Mouse (Mus musculus) midbrain, embryonic 13.5 days (tissue): ENCODE results near the gene Aldh9a1. TPM values are rescaled to one million over a fixed set of nuclear protein-coding genes. Genes with fewer than 3 reads are reported as not detected.

Source experiments
- ATAC-seq: fragments of 200-750 bp; cut with Nextera tagmentation; 2 replicates; pipeline ENCODE4 v1.8.0; 2017; ENCODE audit warnings: mild to moderate bottlenecking, moderate TSS enrichment, moderate library complexity
- H3K27ac ChIP-seq: fragments of 300-500 bp; sonication (generic); 2 replicates; pipeline ENCODE4 v1.5.1; 2015; ENCODE audit warnings: inconsistent platforms, mild to moderate bottlenecking, moderate library complexity
- H3K27me3 ChIP-seq: fragments of 300-500 bp; sonication (generic); 2 replicates; pipeline ENCODE4 v1.6.1; 2015; ENCODE audit warnings: mild to moderate bottlenecking, inconsistent platforms
- H3K36me3 ChIP-seq: fragments of 300-500 bp; sonication (generic); 2 replicates; pipeline ENCODE4 v1.6.1; 2015; ENCODE audit warnings: mild to moderate bottlenecking, inconsistent platforms
- H3K4me1 ChIP-seq: fragments of 300-500 bp; sonication (generic); replicated peaks from 2 replicates; pipeline ENCODE4 v1.6.1; 2015; ENCODE audit warnings: inconsistent platforms
- H3K4me2 ChIP-seq: fragments of 300-500 bp; sonication (generic); replicated peaks from 2 replicates; pipeline ENCODE4 v1.6.1; 2015; ENCODE audit warnings: moderate library complexity, mild to moderate bottlenecking, inconsistent platforms
- H3K4me3 ChIP-seq: fragments of 300-500 bp; sonication (generic); replicated peaks from 2 replicates; pipeline ENCODE4 v1.5.1; 2015; ENCODE audit warnings: mild to moderate bottlenecking, inconsistent platforms
- H3K9ac ChIP-seq: fragments of 300-500 bp; sonication (generic); replicated peaks from 2 replicates; pipeline ENCODE4 v1.6.1; 2015; ENCODE audit warnings: mild to moderate bottlenecking, inconsistent platforms
- H3K9me3 ChIP-seq: fragments of 300-500 bp; sonication (generic); 2 replicates; pipeline ENCODE4 v1.6.1; 2016; ENCODE audit warnings: mild to moderate bottlenecking, inconsistent platforms
- WGBS: fragments of 180-500 bp; shearing (Covaris S2); methylation state at CpG from one replicate; pipeline ENCODE4 v1.1.7; 2015; 5-methylcytosine and 5-hydroxymethylcytosine counted together
- polyA plus RNA-seq: library from polyadenylated mRNA; unstranded; fragments of >200 nt; fragmentation: Nextera tagmentation; extraction: Ambion mirVana; gene quantifications from 2 replicates; pipeline ENCODE4 v1.2.1, GENCODE M21; 2015

The Aldh9a1 gene
- polyA plus RNA-seq, 1 experiment from 2014 or later: 28.1 TPM

GRCm38 (mm10) chr1:167358731-167359130 lies 8.9 kb downstream of the Aldh9a1 start:
- Histone ChIP-seq H3K4me1 (no peaks in the 10 kb centered on the region), H3K4me3 (no peak overlapping the region), H3K36me3 (peaks cover 44% of the 10 kb centered on the region), H3K9ac (no peak overlapping the region), H3K9me3 (no peaks in the 10 kb centered on the region), H3K4me2 (no peak overlapping the region), H3K27ac (no peak overlapping the region), H3K27me3 (no peaks in the 10 kb centered on the region)
- 84% methylated on average over 9 of the region's 9 CpGs for WGBS
- ATAC-seq: no peak

DNA sequence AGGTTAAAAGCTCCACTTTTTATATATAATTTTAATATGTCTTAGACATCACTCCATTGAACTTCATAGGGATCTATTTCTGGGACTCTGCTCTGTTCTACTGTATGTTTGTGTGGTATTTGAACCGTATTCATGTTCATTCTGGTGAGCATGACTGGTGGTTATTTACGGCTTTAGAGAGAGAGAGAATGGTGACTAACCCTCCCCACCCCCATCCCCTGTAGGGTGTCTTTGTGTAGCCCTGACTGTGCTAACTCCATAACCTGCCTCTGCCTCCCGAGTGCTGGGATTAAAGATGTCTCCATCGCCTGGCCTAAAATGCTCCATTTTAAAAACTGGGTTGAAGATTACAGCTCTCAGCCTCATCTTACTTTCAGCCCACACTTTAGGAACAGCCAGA lies 10.5 kb downstream of the Aldh9a1 start:
- Histone ChIP-seq H3K4me3 (no peak overlapping the region), H3K27ac (no peak overlapping the region), H3K27me3 (no peaks in the 10 kb centered on the region), H3K36me3 (peaks cover 35% of the 10 kb centered on the region), H3K9me3 (no peaks in the 10 kb centered on the region), H3K9ac (no peak overlapping the region), H3K4me2 (no peak overlapping the region), H3K4me1 (no peaks in the 10 kb centered on the region)
- WGBS: 47% methylated on average over 4 of the region's 4 CpGs
- ATAC-seq: no peak

DNA sequence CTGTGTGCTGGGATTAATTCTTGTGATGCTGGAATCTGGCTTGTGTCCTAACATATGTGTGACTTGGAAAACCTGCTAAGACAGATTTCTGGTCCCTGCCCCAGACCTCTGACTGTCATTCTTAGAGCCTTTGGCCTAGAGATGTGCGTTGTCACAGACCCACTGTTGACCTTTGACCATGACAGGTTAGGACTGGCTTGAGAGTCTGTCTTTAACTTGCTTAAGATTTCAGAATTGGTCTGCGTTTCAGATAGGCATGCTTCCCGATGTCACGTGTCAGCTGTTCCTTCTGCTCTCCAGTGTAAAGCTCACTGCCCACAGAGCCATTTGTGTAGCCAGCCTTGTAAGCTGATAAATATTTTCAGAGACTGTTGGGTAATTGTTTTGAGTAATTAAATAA lies 13.0 kb downstream of the Aldh9a1 start:
- H3K27me3 ChIP-seq: no peaks in the 10 kb centered on the region
- H3K9me3 ChIP-seq: no peaks in the 10 kb centered on the region
- WGBS: 83% methylated on average over 4 of the region's 4 CpGs
- no peak overlapping the region for H3K4me3 ChIP-seq
- H3K27ac ChIP-seq: no peak overlapping the region
- H3K4me2 ChIP-seq: no peak overlapping the region
- H3K4me1 ChIP-seq: no peaks in the 10 kb centered on the region
- ATAC-seq: no peak
- no peak overlapping the region for H3K9ac ChIP-seq
- H3K36me3 ChIP-seq: peaks cover 32% of the 10 kb centered on the region

DNA sequence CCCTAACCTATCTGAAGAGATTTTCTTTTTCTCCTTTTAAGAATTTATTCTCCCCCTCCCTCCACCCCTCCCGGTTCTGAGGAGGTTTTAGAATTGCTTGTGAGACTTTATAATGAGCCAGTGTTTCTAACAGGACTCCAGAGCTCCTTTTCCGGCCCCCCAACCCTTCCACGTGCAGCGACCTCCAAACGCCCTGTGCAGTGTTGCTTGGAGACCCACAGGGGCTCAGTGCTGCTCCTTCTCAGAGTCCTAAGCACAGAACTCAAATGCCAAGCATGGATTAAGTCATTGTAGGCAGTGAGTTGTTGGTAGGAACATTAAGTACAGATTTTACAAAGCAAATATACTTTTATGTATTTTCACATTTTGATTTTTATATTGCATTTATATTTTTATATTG lies 13.5 kb downstream of the Aldh9a1 start:
- Histone ChIP-seq H3K27me3 (no peaks in the 10 kb centered on the region), H3K36me3 (peaks cover 34% of the 10 kb centered on the region), H3K4me3 (no peak overlapping the region), H3K4me2 (no peak overlapping the region), H3K9me3 (no peaks in the 10 kb centered on the region), H3K9ac (no peak overlapping the region), H3K27ac (no peak overlapping the region), H3K4me1 (no peaks in the 10 kb centered on the region)
- 57% methylated on average over 5 of the region's 5 CpGs for WGBS
- ATAC-seq: no peak

- Histone ChIP-seq H3K4me3 (no peak overlapping the region), H3K27ac (no peak overlapping the region), H3K36me3 (peaks cover 36% of the 10 kb centered on the region), H3K9me3 (no peaks in the 10 kb centered on the region), H3K9ac (no peak overlapping the region), H3K27me3 (no peaks in the 10 kb centered on the region), H3K4me2 (no peak overlapping the region), H3K4me1 (no peaks in the 10 kb centered on the region)
- WGBS: 88% methylated on average over 7 of the region's 7 CpGs
- no peak for ATAC-seq
These were observed 16.0 kb downstream of the Aldh9a1 start for GRCm38 (mm10) chr1:167365808-167366207.

DNA sequence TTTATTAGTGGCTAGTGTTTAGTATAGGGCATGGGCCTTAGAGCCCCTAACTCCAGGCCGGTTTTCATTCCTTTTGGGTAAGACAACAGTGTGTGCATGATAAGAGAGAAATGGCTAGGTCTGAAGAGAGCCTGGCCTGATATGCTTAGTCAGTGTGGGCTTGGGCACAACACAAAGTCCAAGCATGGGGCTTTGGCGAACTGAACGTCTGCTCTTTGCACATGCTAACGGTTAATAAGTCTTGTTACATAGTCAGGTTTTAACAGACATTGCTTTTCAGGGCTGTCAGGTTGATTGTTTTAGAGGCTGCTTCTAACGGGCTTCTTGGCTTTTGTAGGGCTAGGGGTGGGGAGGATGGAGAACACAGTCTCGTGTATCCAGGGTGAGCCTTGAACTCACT lies 16.8 kb downstream of the Aldh9a1 start:
- H3K4me1 ChIP-seq: no peaks in the 10 kb centered on the region
- no peaks in the 10 kb centered on the region for H3K27me3 ChIP-seq
- H3K9me3 ChIP-seq: no peaks in the 10 kb centered on the region
- no peak overlapping the region for H3K4me3 ChIP-seq
- peaks cover 29% of the 10 kb centered on the region for H3K36me3 ChIP-seq
- no peak for ATAC-seq
- H3K9ac ChIP-seq: no peak overlapping the region
- H3K27ac ChIP-seq: no peak overlapping the region
- H3K4me2 ChIP-seq: no peak overlapping the region
- 91% methylated on average over 6 of the region's 6 CpGs for WGBS

GRCm38 (mm10) chr1:167368018-167368417 lies 18.2 kb downstream of the Aldh9a1 start:
- Histone ChIP-seq H3K9ac (no peak overlapping the region), H3K27me3 (no peaks in the 10 kb centered on the region), H3K27ac (no peak overlapping the region), H3K4me1 (no peaks in the 10 kb centered on the region), H3K4me2 (no peak overlapping the region), H3K9me3 (no peaks in the 10 kb centered on the region), H3K4me3 (no peak overlapping the region), H3K36me3 (peaks cover 36% of the 10 kb centered on the region)
- 99% methylated on average over 4 of the region's 4 CpGs for WGBS
- no peak for ATAC-seq

DNA sequence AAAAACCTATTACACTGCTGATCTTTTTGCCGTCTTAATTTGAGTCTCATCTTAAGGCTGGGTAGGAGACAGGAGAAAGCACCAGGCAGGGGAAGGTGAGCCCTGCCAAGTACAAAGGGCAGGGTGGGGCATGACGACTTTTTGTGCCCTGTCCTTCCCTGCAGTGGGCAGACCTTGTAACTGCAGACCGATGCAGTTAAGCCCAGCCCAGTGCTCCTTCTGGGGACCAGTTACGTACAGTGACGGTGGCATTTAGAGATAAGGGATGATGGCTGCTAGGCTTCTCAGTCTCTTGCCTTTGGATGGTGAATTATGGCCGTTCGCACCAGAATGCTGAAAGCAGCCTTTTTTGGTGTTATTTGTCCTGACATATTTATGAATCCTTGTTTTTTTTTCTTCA lies 18.7 kb downstream of the Aldh9a1 start:
- Histone ChIP-seq H3K27me3 (no peaks in the 10 kb centered on the region), H3K9me3 (no peaks in the 10 kb centered on the region), H3K4me3 (no peak overlapping the region), H3K27ac (no peak overlapping the region), H3K36me3 (peaks cover 39% of the 10 kb centered on the region), H3K4me1 (no peaks in the 10 kb centered on the region), H3K9ac (no peak overlapping the region), H3K4me2 (no peak overlapping the region)
- ATAC-seq: no peak
- WGBS: 87% methylated on average over 7 of the region's 7 CpGs

GRCm38 (mm10) chr1:167369905-167370304 lies 20.1 kb downstream of the Aldh9a1 start:
- H3K4me1 ChIP-seq: peaks cover 7% of the 10 kb centered on the region
- H3K4me2 ChIP-seq: no peak overlapping the region
- 12% methylated on average over 7 of the region's 7 CpGs for whole genome bisulfite sequencing
- 0 out of 2 replicates have a peak, but pooled peaks cover 3% of the 10 kb centered on the region for H3K27me3 ChIP-seq
- H3K4me3 ChIP-seq: no peak overlapping the region
- ATAC-seq: peak; percentile 29
- no peak overlapping the region for H3K9ac ChIP-seq
- no peaks in the 10 kb centered on the region for H3K9me3 ChIP-seq
- no peak overlapping the region for H3K27ac ChIP-seq
- H3K36me3 ChIP-seq: peaks cover 37% of the 10 kb centered on the region

DNA sequence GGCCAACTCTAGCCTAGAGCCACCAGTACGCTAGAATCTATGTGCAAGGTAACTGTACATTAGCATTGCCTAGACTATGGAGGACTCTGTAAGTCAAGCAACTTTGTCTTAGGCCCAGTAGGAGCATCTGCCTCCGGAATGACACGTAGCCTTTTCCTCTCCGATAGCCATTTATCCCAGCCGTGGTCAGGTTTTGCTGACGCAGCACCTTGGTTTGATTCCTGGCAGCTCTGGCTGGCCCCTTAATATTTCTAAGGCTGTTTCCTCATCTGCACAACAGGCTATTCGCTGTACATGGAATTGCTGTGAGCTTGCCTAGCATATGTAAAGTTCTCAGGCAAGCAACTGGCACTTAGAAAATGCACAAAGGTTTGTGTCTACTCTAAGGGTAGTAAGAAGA lies 22.9 kb downstream of the Aldh9a1 start:
- Histone ChIP-seq H3K36me3 (peaks cover 31% of the 10 kb centered on the region), H3K4me2 (no peak overlapping the region), H3K4me3 (no peak overlapping the region), H3K27me3 (0 out of 2 replicates have a peak, but pooled peaks cover 8% of the 10 kb centered on the region), H3K9ac (no peak overlapping the region), H3K9me3 (no peaks in the 10 kb centered on the region), H3K4me1 (peaks cover 7% of the 10 kb centered on the region), H3K27ac (no peak overlapping the region)
- WGBS: 95% methylated on average over 7 of the region's 7 CpGs
- ATAC-seq: no peak

DNA sequence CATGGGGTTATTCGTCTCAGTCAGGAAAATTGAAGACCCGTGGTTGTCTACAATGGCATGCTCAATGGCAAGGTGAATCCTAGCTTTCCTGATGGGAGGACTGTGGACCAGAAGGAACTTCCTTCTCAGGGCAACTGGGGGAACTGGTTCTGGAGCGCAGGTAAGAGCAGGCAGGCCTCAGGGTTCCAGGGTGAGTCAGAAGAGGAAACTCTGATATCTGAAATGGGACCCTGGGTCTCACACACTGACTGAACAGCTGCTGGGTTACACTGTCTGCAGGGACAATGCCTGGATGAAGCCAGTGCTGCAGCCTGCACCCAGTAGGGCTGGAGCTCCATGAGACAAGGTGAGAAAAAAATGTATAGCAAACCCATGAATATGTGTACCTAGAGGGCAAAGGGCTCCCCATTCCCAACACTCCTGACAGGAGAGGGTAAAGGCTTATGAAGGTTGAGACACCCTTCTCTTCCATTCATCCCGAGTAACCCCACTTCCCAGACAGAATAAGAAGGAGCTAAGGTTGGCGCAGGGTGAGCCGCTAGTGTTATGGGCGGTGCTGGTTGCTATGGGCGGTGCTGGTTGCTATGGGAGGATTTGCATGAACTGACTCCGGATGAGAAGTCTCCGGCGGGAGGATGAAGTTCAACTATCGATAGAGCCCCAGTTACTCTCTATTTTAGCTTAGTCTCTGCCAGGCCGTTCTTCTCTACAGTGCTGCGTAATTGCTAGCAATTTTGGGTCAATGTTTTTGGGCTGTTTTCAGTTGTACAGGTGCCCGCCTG lies 24.4 kb downstream of the Aldh9a1 start:
- H3K4me3 ChIP-seq: no peak overlapping the region
- H3K4me2 ChIP-seq: no peak overlapping the region; the same call in 1 of the 2 replicates
- H3K9me3 ChIP-seq: no peaks in the 10 kb centered on the region
- no peak overlapping the region for H3K27ac ChIP-seq
- peaks cover 26% of the 10 kb centered on the region for H3K36me3 ChIP-seq
- 0 out of 2 replicates have a peak, but pooled peaks cover 8% of the 10 kb centered on the region for H3K27me3 ChIP-seq
- peak; percentile 29; the same call in 1 of the 2 replicates for ATAC-seq
- no peak overlapping the region for H3K9ac ChIP-seq
- WGBS: 19% methylated on average over 15 of the region's 15 CpGs
- peaks cover 7% of the 10 kb centered on the region for H3K4me1 ChIP-seq

DNA sequence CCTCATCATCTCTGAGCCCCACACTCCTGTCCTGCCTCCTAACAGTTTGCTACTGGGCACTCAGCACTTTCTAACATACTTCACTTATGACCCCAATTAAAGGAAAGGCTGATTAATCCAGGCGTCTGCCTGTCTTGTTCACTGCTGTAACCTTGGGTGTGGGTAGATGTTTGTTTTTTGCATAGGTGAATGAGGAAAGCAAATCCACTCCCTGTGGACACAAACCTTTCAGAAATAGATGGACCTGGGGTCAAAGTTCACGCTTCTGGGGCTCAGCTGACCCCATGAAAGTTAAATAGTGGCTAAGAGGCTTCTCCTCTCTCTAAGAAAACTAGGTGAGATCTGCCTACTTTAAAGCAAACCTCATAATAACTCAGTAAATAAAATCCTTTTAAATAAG lies 25.2 kb downstream of the Aldh9a1 start:
- ATAC-seq: no peak
- 56% methylated on average over 2 of the region's 2 CpGs for WGBS
- no peak overlapping the region for H3K9ac ChIP-seq
- no peak overlapping the region for H3K4me3 ChIP-seq
- no peaks in the 10 kb centered on the region for H3K9me3 ChIP-seq
- peaks cover 7% of the 10 kb centered on the region for H3K4me1 ChIP-seq
- H3K27ac ChIP-seq: no peak overlapping the region
- H3K36me3 ChIP-seq: peaks cover 26% of the 10 kb centered on the region
- no peak overlapping the region for H3K4me2 ChIP-seq
- 0 out of 2 replicates have a peak, but pooled peaks cover 8% of the 10 kb centered on the region for H3K27me3 ChIP-seq

DNA sequence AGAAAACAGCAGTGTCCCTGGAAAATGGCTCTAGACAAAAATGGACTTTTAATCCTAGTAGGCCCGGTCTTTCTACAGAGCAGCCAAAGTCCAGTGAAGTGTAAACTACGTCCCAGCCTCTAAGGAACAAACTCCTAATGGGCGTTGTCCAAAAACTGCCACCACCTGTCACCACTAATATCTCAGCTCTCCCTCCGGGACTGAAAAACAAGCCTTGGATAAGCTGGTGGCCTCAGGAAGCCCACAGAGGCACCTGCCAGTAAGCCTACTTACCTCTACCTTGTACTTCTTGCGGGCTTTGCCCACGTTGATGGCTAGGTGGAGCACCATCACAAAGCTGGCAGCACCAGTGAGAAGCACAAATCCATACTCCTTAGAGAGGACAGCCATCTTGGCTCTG lies 28.2 kb downstream of the Aldh9a1 start:
- H3K27me3 ChIP-seq: 0 out of 2 replicates have a peak, but pooled peaks cover 8% of the 10 kb centered on the region
- no peak overlapping the region for H3K4me2 ChIP-seq
- H3K27ac ChIP-seq: no peak overlapping the region
- WGBS: 77% methylated on average over 6 of the region's 6 CpGs
- H3K9ac ChIP-seq: no peak overlapping the region
- no peak for ATAC-seq
- H3K4me1 ChIP-seq: peaks cover 12% of the 10 kb centered on the region
- no peaks in the 10 kb centered on the region for H3K9me3 ChIP-seq
- H3K4me3 ChIP-seq: no peak overlapping the region
- H3K36me3 ChIP-seq: peaks cover 18% of the 10 kb centered on the region
